Mouse (Mus musculus) megakaryocyte, embryonic 14.5 days (primary cell): Measurements from ENCODE around the gene Bach2.

ENCODE experiments used
- FLI1 ChIP-seq: IDR thresholded peaks from 2 replicates; pipeline ENCODE4 v1.6.1; 2012; ENCODE audit warnings: low read length, inconsistent platforms, mixed read lengths
- GATA1 ChIP-seq: IDR thresholded peaks from 3 replicates; pipeline ENCODE4 v1.6.1; 2012; ENCODE audit warnings: mixed read lengths, low read length, inconsistent platforms, borderline replicate concordance

DNA sequence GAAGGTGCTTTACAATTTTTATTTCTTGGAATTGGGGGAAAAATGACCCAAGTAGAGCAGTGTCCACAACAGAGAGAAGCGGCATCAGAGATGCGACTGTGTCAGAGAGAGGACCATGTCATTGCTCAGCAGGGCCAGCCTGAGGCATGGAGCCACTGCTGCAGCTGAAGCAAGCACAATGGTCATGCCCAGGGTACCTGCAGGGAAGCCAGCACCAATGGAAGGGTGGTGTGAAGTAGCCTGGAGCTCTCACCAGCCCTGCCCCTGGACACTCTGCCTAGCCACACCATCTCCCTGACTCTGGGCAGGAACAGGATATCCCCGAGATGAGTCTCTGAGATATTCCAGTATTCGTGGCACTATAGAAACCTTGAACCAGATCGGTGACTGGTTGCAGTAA lies 121.9 kb downstream of the Bach2 start:
- TF ChIP-seq GATA1 (no peak), FLI1 (no peak)
